Mouse (Mus musculus) myocyte (in vitro differentiated cells): ENCODE measurements at regions not wholly inside any gene's neighbourhood (a gene's known extent, or its start where the extent isn't known, plus 50 kb on each side); places are given as distances from the start of the nearest gene placed in this dataset.

Source experiments
- H3K27me3 ChIP-seq: one replicate; pipeline ENCODE4 v1.6.1; 2011; ENCODE audit not compliant: control insufficient read depth, insufficient read depth, insufficient read length
- H3K36me3 ChIP-seq: one replicate; pipeline ENCODE4 v1.6.1; 2011; ENCODE audit not compliant: control insufficient read depth, insufficient read depth
- H3K4me2 ChIP-seq: one replicate; pipeline ENCODE4 v1.6.1; 2011; ENCODE audit warnings: low read depth, control low read depth
- H3K4me3 ChIP-seq: one replicate; pipeline ENCODE4 v1.5.1; 2011; ENCODE audit warnings: mild to moderate bottlenecking, control low read depth, moderate library complexity
- H3K79me2 ChIP-seq: one replicate; pipeline ENCODE4 v1.6.1; 2011; ENCODE audit not compliant: control insufficient read depth, insufficient read depth
- H3ac ChIP-seq: one replicate; pipeline ENCODE4 v1.6.1; 2011; ENCODE audit not compliant: control insufficient read depth, insufficient read length
- CEBPB ChIP-seq: IDR thresholded peaks from 2 replicates; pipeline ENCODE4 v1.6.1; 2011; ENCODE audit warnings: mild to moderate bottlenecking, moderate library complexity; ENCODE audit not compliant: poor library complexity, insufficient read depth, severe bottlenecking
- E2F4 ChIP-seq: IDR thresholded peaks from one replicate; pipeline ENCODE4 v1.6.1; 2011; ENCODE audit warnings: mild to moderate bottlenecking, control low read depth, moderate library complexity; ENCODE audit not compliant: insufficient read depth
- MAX ChIP-seq: IDR thresholded peaks from one replicate; pipeline ENCODE4 v1.6.1; 2011; ENCODE audit warnings: low read depth, mild to moderate bottlenecking, control low read depth
- MYOD1 ChIP-seq, 3 experiments: IDR thresholded peaks; one replicate each; pipeline ENCODE4 v1.6.1; 2011; ENCODE audit warnings: control low read depth in 2 of 3, low read depth in 2 of 3, mild to moderate bottlenecking in 2 of 3, moderate library complexity in 1 of 3; ENCODE audit not compliant: insufficient read length in 2 of 3, control insufficient read depth in 1 of 3
- MYOG ChIP-seq, 3 experiments: IDR thresholded peaks; one replicate each; pipeline ENCODE4 v1.6.1; 2011; ENCODE audit warnings: control low read depth in 2 of 3, low read depth in 2 of 3, mild to moderate bottlenecking in 2 of 3; ENCODE audit not compliant: insufficient read length in 2 of 3, control insufficient read depth in 1 of 3, insufficient read depth in 1 of 3
- POLR2A ChIP-seq: IDR thresholded peaks from one replicate; pipeline ENCODE4 v1.6.1; 2011; ENCODE audit warnings: low read depth, mild to moderate bottlenecking, control low read depth, moderate library complexity; ENCODE audit not compliant: insufficient read length
- POLR2AphosphoS2 ChIP-seq: IDR thresholded peaks from one replicate; pipeline ENCODE4 v1.6.1; 2011; ENCODE audit warnings: low read depth, control low read depth; ENCODE audit not compliant: insufficient read length
- REST ChIP-seq: IDR thresholded peaks from one replicate; pipeline ENCODE4 v1.6.1; 2011; ENCODE audit warnings: mild to moderate bottlenecking, control low read depth, moderate library complexity; ENCODE audit not compliant: insufficient read depth, insufficient read length
- SRF ChIP-seq: IDR thresholded peaks from one replicate; pipeline ENCODE4 v1.6.1; 2011; ENCODE audit warnings: low read depth; ENCODE audit not compliant: control insufficient read depth, insufficient read length
- TCF12 ChIP-seq: IDR thresholded peaks from one replicate; pipeline ENCODE4 v1.6.1; 2011; ENCODE audit warnings: mild to moderate bottlenecking, control low read depth; ENCODE audit not compliant: poor library complexity, insufficient read depth, severe bottlenecking
- TCF3 ChIP-seq: IDR thresholded peaks from one replicate; pipeline ENCODE4 v1.6.1; 2011; ENCODE audit warnings: low read depth, control low read depth; ENCODE audit not compliant: insufficient read length
- USF1 ChIP-seq: IDR thresholded peaks from one replicate; pipeline ENCODE4 v1.6.1; 2011; ENCODE audit warnings: low read depth, mild to moderate bottlenecking, control low read depth, moderate library complexity

DNA sequence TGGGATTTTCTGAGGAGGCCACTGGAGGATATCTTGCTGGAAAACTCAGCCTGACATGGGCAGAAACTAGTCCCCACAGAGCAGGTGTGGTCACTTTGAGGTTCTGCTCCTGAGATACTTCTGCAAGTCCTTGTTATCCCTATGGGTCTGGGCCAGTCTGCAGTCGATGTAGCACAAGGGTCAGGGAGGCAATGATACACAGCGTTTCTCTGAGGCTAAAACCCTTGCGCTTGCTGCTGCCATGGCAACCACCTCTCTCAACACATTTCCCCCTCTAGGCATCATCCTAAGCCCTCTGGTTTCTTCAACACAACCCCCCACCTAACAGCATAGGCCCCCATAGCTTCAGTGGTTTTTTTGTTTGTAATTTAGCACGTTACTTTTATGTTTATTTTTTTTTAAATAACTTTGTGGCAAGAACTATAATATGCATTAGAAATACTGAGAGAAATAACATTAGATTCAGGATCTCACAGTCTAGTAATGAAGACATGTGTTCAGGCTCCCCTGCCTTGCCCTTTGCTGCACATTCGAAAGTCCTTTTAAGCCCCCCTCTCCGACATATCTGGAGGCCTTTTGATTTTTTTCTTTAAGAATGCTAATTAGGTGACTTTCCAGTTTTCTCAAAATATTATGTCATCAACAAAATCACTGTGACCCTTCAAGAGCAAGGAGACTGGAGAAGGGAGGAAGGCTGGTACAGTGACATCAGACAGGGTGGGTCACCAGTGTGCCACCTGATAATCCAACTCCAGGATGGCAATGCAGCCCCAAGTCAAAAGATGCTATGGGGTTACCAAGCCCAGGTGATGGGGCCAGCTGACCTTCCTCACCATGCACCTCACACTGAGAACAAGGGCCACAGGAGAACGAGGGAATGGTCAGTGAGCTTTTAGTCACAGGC is 483.7 kb upstream of the Atp11b start:
- Histone ChIP-seq H3K4me2 (no peak overlapping the region), H3K36me3 (no peaks in the 10 kb centered on the region), H3K27me3 (no peaks in the 10 kb centered on the region), H3K4me3 (no peak overlapping the region), H3K79me2 (no peaks in the 10 kb centered on the region), H3ac (no peak overlapping the region)
- TF ChIP-seq REST (no peak), CEBPB (no peak), MYOD1 (IDR thresholded peaks at IDR 0.05; ENCODE audit: control insufficient read depth in 1 of 3, insufficient read length in 2 of 3, low read depth in 2 of 3) (no peak), POLR2A (no peak), SRF (no peak), POLR2AphosphoS2 (no peak)

- H3K4me3 ChIP-seq = no peak overlapping the region
- no peaks in the 10 kb centered on the region for H3K36me3 ChIP-seq
- H3ac ChIP-seq = no peak overlapping the region
- H3K79me2 ChIP-seq = no peaks in the 10 kb centered on the region
- H3K27me3 ChIP-seq = no peaks in the 10 kb centered on the region
- H3K4me2 ChIP-seq = no peak overlapping the region
- TF ChIP-seq CEBPB (no peak), E2F4 (no peak), MYOG (IDR thresholded peaks at IDR 0.05; ENCODE audit: control insufficient read depth in 1 of 3, insufficient read depth in 1 of 3, insufficient read length in 2 of 3, low read depth in 2 of 3) (no peak), MAX (no peak), TCF3 (no peak), SRF (no peak), REST (no peak), USF1 (no peak), POLR2AphosphoS2 (no peak)
These were observed 480.4 kb upstream of the Atp11b start for GRCm38 (mm10) chr3:35273546-35273945.

DNA sequence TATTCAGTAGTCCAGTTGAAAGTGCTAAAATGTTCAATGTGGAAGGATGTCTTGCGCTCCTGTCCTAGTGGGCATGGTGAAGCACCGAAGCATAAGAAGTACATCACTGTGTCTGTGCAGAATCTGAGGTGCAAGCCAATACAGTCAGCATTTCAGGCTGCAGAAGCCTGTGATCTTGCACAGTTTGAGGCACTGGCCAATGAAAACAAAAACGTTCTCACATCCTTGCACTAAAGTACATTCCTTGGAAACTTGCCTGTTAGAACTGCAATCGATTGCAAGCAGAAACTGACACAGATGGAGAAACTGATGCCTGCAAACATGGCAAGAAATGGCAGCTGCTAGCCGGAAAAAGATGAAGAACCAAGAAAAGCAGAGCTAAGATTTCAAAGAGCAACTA is 472.9 kb upstream of the Atp11b start:
- TF ChIP-seq POLR2AphosphoS2 (no peak), POLR2A (no peak), E2F4 (no peak), TCF3 (no peak), CEBPB (no peak), REST (no peak), MAX (no peak), MYOG (IDR thresholded peaks at IDR 0.05; ENCODE audit: control insufficient read depth in 1 of 3, insufficient read depth in 1 of 3, insufficient read length in 2 of 3, low read depth in 2 of 3) (no peak), USF1 (no peak)
- Histone ChIP-seq H3K36me3 (no peaks in the 10 kb centered on the region), H3K4me2 (no peak overlapping the region), H3K79me2 (no peaks in the 10 kb centered on the region), H3ac (no peak overlapping the region), H3K4me3 (no peak overlapping the region), H3K27me3 (no peaks in the 10 kb centered on the region)

GRCm38 (mm10) chr3:35282106-35282505 is 471.8 kb upstream of the Atp11b start:
- Histone ChIP-seq H3ac (no peak overlapping the region), H3K36me3 (no peaks in the 10 kb centered on the region), H3K4me3 (no peak overlapping the region), H3K27me3 (no peaks in the 10 kb centered on the region), H3K4me2 (no peak overlapping the region), H3K79me2 (no peaks in the 10 kb centered on the region)
- TF ChIP-seq MYOD1 (IDR thresholded peaks at IDR 0.05; ENCODE audit: control insufficient read depth in 1 of 3, insufficient read length in 2 of 3, low read depth in 2 of 3) (no peak), MYOG (IDR thresholded peaks at IDR 0.05; ENCODE audit: control insufficient read depth in 1 of 3, insufficient read depth in 1 of 3, insufficient read length in 2 of 3, low read depth in 2 of 3) (no peak), POLR2AphosphoS2 (no peak), E2F4 (no peak), CEBPB (no peak), TCF12 (no peak), TCF3 (no peak), MAX (no peak), SRF (no peak), POLR2A (no peak), REST (no peak), USF1 (no peak)

DNA sequence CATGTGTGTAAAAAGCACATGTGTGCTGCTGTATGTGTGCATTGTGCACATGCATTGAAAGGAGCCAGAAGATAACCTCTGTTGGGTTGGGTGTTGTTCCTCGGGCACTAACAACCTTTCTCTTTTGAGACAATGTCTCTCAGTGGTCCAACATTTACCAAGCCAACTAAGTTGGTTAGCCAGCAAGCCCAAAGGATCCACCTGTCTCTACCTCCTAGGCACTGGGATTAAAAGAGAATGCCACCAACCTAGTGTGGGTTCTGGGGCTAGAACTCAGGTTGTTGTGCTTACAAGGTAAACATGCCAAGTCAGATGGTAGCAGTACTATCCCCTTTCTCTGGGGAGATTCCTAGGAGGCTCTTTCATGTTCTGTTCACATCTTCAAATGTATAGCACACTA is 459.1 kb upstream of the Atp11b start:
- H3ac ChIP-seq = no peak overlapping the region
- H3K4me3 ChIP-seq = no peak overlapping the region
- H3K4me2 ChIP-seq = no peak overlapping the region
- TF ChIP-seq MYOG (IDR thresholded peaks at IDR 0.05; ENCODE audit: control insufficient read depth in 1 of 3, insufficient read depth in 1 of 3, insufficient read length in 2 of 3, low read depth in 2 of 3) (no peak), MAX (no peak), POLR2AphosphoS2 (no peak), TCF12 (no peak), POLR2A (no peak), TCF3 (no peak), REST (no peak), E2F4 (no peak), CEBPB (no peak), USF1 (no peak), MYOD1 (IDR thresholded peaks at IDR 0.05; ENCODE audit: control insufficient read depth in 1 of 3, insufficient read length in 2 of 3, low read depth in 2 of 3) (no peak), SRF (no peak)
- H3K27me3 ChIP-seq = no peaks in the 10 kb centered on the region
- H3K36me3 ChIP-seq = no peaks in the 10 kb centered on the region
- no peaks in the 10 kb centered on the region for H3K79me2 ChIP-seq
